Mouse (Mus musculus) right cerebral cortex, adult 18-20 months (tissue): ENCODE data around the gene Olfr1491.

Experiments used
- DNase-seq: peaks from one replicate; pipeline ENCODE4 v3.0.0; 2022; ENCODE audit warnings: mixed read lengths

Olfr1491 gene

DNA sequence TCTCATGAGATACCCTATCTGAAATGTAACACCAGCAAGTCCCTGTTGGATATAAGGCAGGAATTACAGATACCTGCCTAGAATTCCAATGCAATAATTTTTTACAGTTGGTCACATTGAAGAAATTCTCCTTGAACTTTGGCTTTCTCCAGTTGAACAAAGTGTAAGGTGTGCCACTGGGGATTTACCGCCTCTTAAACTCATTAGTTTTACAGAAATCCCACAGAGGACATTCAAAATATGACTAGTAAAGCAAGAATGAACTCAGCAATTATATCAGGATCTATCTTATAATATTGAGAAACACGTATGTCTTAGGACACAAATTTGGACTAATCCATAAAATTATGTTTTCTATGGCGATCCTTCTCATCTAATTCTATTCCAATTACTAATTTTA, at the start of gene Olfr1491:
Gene Olfr1491 (plus strand): TSS at position 301 of the 400 bp plus-strand sequence.
- DNase-seq = no peak

DNA sequence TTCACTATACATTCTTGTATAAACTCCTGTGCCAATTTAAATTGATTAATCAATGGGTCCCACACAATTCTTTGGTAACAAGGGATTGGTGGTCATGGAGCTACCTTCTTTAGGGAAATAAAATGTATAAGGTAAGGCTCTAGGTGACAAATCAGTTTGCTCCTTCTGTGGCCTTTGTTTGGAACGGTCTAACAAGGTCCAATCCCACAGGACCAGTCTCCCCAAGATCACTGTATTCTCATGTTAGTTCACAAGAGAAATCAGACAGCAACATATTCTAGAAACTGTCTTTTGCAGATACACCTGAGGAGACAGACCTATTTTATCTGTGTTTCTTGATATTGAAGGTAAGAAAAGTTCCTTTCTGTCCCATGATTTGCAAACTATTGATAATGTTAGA, 46.3 kb upstream of the Olfr1491 start, which contains the start of gene Olfr1490:
Gene Olfr1490 (plus strand): TSS at position 301 of the 400 bp plus-strand sequence.
- DNase-seq = no peak

DNA sequence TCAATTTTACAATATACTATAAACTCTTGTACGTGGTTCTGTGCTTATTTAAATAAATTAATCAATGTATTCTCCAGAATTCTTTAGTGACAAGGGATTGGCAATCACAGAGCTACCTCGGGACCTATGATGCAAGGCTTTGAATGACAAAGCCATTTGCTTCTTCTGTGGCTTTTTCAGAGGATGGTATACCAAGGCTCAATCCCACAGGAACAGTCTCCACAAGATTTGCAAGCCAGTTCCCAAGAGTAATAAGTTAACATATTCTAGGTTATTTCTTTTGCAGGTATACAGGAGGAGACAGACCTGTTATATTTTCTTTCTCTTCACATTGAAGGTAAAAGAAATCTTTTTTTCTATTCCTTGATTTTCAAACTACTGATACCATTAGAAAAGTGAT, 25.9 kb downstream of the Olfr1491 start, which contains the start of gene Olfr1493-ps1:
Gene Olfr1493-ps1 (plus strand): TSS at position 301 of the 400 bp plus-strand sequence.
- no peak for DNase-seq

DNA sequence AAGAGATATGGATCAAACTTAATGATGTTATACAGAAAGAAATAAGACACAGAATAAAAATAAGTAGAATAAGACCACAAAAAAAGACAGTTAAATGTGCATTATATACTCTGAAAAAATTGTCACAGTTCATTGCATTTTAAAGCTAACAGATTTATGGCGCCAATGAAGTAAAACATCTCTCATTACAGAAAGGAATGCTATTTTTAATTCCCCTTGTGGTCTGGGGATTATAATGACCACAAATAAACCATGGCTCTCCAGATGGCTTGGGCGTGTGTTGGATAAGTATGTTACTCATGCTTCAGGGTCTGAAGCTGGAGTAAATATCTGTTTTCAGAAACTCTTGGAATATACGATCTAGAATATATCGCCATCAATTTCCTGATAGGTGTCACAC, 42.4 kb downstream of the Olfr1491 start, which contains the start of gene Olfr1494:
Gene Olfr1494 (plus strand): TSS at position 301 of the 400 bp plus-strand sequence.
- DNase-seq = no peak

DNA sequence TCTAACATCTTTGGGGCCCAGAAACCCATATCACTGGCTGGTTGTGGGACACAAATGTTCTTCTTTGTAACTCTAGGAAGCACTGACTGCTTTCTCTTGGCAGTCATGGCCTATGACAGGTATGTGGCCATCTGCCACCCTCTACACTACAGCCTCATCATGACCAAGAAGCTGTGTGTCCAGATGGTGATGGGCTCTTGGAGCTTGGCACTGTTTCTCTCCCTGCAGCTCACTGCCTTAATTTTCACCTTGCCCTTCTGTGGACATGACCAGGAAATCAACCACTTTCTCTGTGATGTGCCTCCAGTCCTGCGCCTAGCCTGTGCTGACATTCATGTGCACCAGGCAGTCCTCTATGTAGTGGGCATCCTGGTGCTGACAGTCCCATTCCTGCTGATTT, 52.3 kb downstream of the Olfr1491 start:
- DNase-seq = no peak
